Mouse (Mus musculus) lung, adult 2 months (tissue): Measurements from ENCODE around the gene Atg5.

ENCODE experiments used
- CTCF ChIP-seq: fragments of 200-500 bp; IDR thresholded peaks from 2 replicates; pipeline ENCODE4 v1.5.1; 2011; ENCODE audit warnings: mild to moderate bottlenecking, low read length, control low read depth; ENCODE audit not compliant: insufficient read depth
- POLR2A ChIP-seq: fragments of 200-500 bp; IDR thresholded peaks from 2 replicates; pipeline ENCODE4 v1.6.1; 2011; ENCODE audit warnings: low read depth, mild to moderate bottlenecking, control low read depth, low read length, borderline replicate concordance; ENCODE audit errors: extremely low read depth

DNA sequence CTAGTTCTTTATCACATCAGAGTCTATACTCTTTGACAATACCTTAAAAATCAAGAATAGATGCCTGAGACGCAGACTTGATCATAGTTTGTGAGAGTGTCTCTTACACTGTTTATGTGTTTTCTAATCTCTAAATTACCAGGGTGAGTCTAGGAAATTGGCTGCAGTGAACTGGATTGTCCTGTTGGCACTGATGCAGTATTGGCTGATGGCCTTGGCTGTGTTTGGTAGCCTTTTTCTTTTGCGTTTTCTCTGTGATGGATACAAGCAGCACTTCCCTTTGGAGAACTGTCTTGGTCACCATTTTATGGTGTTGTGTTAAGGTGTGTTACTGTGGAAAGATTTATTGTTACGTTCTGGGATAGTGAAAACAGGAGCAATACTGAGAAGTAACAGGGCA is 75.2 kb downstream of the Atg5 start:
- TF ChIP-seq CTCF (no peak), POLR2A (no peak)
